ENCODE assay signal across 8 mouse cellular contexts in genomic region chr16:12359116-12359515, GRCm38 (mm10).
DNase-seq lines count a peak whose midpoint lies in the region; ATAC-seq and TF ChIP-seq lines count a peak whose summit lies in the region.
"Had no signal": no experiment of that assay in that cellular context is flagged by ENCODE, and none has a peak within 500 bp of the region (broad histone marks: within the 10 kb centered on the region; RNA-seq: fewer than 3 reads in every experiment).

No protein-coding gene starts in this region.

- TF ChIP-seq EP300 in liver, postnatal 0 days (IDR thresholded peaks at IDR 0.05; ENCODE audit: low read depth): no peak

- no peak overlapping the region for H3K4me3 ChIP-seq in liver, postnatal 0 days (ENCODE audit: low read depth, low read length)

- no peaks in the 10 kb centered on the region for H3K27me3 ChIP-seq in liver, postnatal 0 days (ENCODE audit: insufficient read depth, low read length)

- no peak overlapping the region for H3K9ac ChIP-seq in liver, postnatal 0 days (replicated peaks)

- H3K4me1 ChIP-seq in liver, postnatal 0 days (ENCODE audit: insufficient read depth): no peaks in the 10 kb centered on the region

- TF ChIP-seq CTCF in liver, postnatal 0 days (IDR thresholded peaks at IDR 0.05; ENCODE audit: low read depth): no peak

- H3K36me3 ChIP-seq in liver, postnatal 0 days (replicated peaks; ENCODE audit: insufficient read depth, low read length): no peaks in the 10 kb centered on the region

- ATAC-seq in liver, postnatal 0 days: no peak
- no peak for ATAC-seq in erythroid progenitor cell, adult 5-6 weeks (replicated peaks; ENCODE audit: low FRiP score, poor library complexity, severe bottlenecking)

- no peaks in the 10 kb centered on the region for H3K9me3 ChIP-seq in liver, postnatal 0 days (ENCODE audit: low read length)

- intact Hi-C loops in left cerebral cortex, postnatal 4 days (cut with DNase I): no loop called here

- no peak overlapping the region for H3K27ac ChIP-seq in liver, postnatal 0 days (ENCODE audit: low read depth)

- 31% methylated on average over 5 of the region's 5 CpGs for WGBS in liver, postnatal 0 days (ENCODE audit: insufficient replicate concordance)

- no peak overlapping the region for H3K4me2 ChIP-seq in liver, postnatal 0 days (ENCODE audit: low read depth, low read length)

- DNase-seq in left cerebral cortex, postnatal 4 days: peak; percentile 7
- DNase-seq in left cerebral cortex, adult 8-10 months (ENCODE audit: low spot score in 2 of 2): no peak
- DNase-seq in Muller cell, postnatal 12 days (ENCODE audit: inconsistent ontology term): peak; percentile 16
- peak; percentile 5 for DNase-seq in c-Kit-positive CD71-positive TER-119-positive erythroid progenitor cells, embryonic 14.5 days (ENCODE audit: low spot score)
- DNase-seq in liver, postnatal 0 days: peak; percentile 23
- DNase-seq in natural killer cell, adult 2 months (ENCODE audit: low spot score in 2 of 2): no peak
- DNase-seq: cerebellum, adult 11 months had no signal

Comparison
In these comparisons a context has a peak if more than half of its experiments do, and no peak if none do; other contexts are left out.
1. DNase-seq: peak in left cerebral cortex, postnatal 4 days (single experiment), Muller cell, postnatal 12 days (single experiment), c-Kit-positive CD71-positive TER-119-positive erythroid progenitor cells, embryonic 14.5 days (single experiment) and liver, postnatal 0 days (single experiment); none in left cerebral cortex, adult 8-10 months (0 of 2) and natural killer cell, adult 2 months (0 of 2).